In the genomic region with DNA sequence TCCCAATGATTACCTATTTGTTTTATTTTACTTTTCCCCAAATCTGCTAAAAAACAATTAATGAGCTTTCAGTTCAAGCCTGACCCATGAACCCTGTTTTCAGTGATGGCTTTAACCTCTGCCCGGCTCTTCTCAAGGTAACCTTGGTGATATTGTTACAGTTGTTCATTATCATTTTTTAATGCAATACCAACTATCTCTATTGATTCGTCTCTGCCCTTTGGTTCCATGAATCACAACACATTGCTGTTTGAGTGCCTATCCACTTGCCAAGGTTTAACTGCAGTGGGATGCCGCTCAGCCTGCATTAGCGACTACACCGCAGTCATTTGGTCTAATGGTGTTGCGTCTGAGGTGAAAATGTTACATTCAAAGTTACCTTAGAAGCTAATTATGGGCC, we compare ENCODE assay signal across 19 mouse cellular contexts.
DNase-seq lines count a peak whose midpoint lies in the region; ATAC-seq and TF ChIP-seq lines count a peak whose summit lies in the region.
"Had no signal": no experiment of that assay in that cellular context is flagged by ENCODE, and none has a peak within 500 bp of the region (broad histone marks: within the 10 kb centered on the region; RNA-seq: fewer than 3 reads in every experiment).

No protein-coding gene starts in this region.

- H3K9ac ChIP-seq in liver, adult 2 months (ENCODE audit: low read depth, low read length): no peak overlapping the region
- H3K9ac ChIP-seq in liver, embryonic 11.5 days (ENCODE audit: low read depth, low read length): no peak overlapping the region
- no peak overlapping the region for H3K9ac ChIP-seq in midbrain, embryonic 11.5 days (ENCODE audit: low read length)
- H3K9ac ChIP-seq in midbrain, embryonic 15.5 days: no peak overlapping the region

- no peaks in the 10 kb centered on the region for H3K79me2 ChIP-seq in liver, adult 2 months (ENCODE audit: control insufficient read depth, insufficient read depth, low read length)

- no peak for TF ChIP-seq POLR2A in liver, adult 2 months (IDR thresholded peaks at IDR 0.05; ENCODE audit: extremely low read depth, insufficient read depth, low read length)

- TF ChIP-seq CTCF in liver, adult 2 months (IDR thresholded peaks at IDR 0.05; ENCODE audit: low read depth, low read length): no peak

- ATAC-seq in liver, embryonic 11.5 days (replicated peaks; ENCODE audit: low FRiP score): no peak
- no peak for ATAC-seq in midbrain, embryonic 11.5 days (ENCODE audit: low FRiP score)
- ATAC-seq in midbrain, embryonic 15.5 days (replicated peaks): no peak
- ATAC-seq: activated CD4-positive, CD25-positive, alpha-beta regulatory T cell, adult 4 months; CD4-positive, CD25-positive, alpha-beta regulatory T cell, adult 4 months; Patski had no signal

- no peaks in the 10 kb centered on the region for H3K36me3 ChIP-seq in liver, adult 2 months (ENCODE audit: control insufficient read depth, insufficient read depth, low read length)
- no peaks in the 10 kb centered on the region for H3K36me3 ChIP-seq in liver, embryonic 11.5 days (ENCODE audit: control insufficient read depth, insufficient read depth, low read length)
- no peaks in the 10 kb centered on the region for H3K36me3 ChIP-seq in midbrain, embryonic 11.5 days (ENCODE audit: control insufficient read depth, insufficient read depth, low read length)
- no peaks in the 10 kb centered on the region for H3K36me3 ChIP-seq in midbrain, embryonic 15.5 days (replicated peaks)
- H3K36me3 ChIP-seq: G1E had no signal

- H3K9me3 ChIP-seq in liver, embryonic 11.5 days (ENCODE audit: control insufficient read depth, low read length): 0 out of 2 replicates have a peak, but pooled peaks cover 3% of the 10 kb centered on the region
- peaks cover 3% of the 10 kb centered on the region; the same call in 1 of the 2 replicates for H3K9me3 ChIP-seq in midbrain, embryonic 11.5 days (ENCODE audit: control insufficient read depth, low read length)
- H3K9me3 ChIP-seq in midbrain, embryonic 15.5 days: no peaks in the 10 kb centered on the region

- DNase-seq in liver, adult 2 months (ENCODE audit: extremely low read depth, low read depth, low spot score): peak; percentile 93
- DNase-seq in liver, embryonic 11.5 days (ENCODE audit: low spot score): no peak
- peak; percentile 14 for DNase-seq in midbrain, embryonic 11.5 days (ENCODE audit: low spot score, missing footprints)
- DNase-seq: adrenal gland, adult 2 months; adrenal gland, adult 8-10 months; adrenal gland, postnatal 10 days; adrenal gland, postnatal 14 days; adrenal gland, postnatal 25 days; adrenal gland, postnatal 36 days; B cell, adult 2 months; cerebellum, adult 11 months; cerebellum, adult 11-12 months; cerebellum, adult 18-20 months had no signal

- 28% methylated on average over 6 of the region's 6 CpGs for WGBS in liver, adult 2 months
- WGBS in liver, embryonic 11.5 days: 88% methylated on average over 6 of the region's 6 CpGs
- WGBS in midbrain, embryonic 11.5 days: 93% methylated on average over 6 of the region's 6 CpGs
- 93% methylated on average over 6 of the region's 6 CpGs for WGBS in midbrain, embryonic 15.5 days

- H3K4me1 ChIP-seq in liver, adult 2 months (ENCODE audit: control insufficient read depth, insufficient read depth, low read length): peaks cover 29% of the 10 kb centered on the region
- no peaks in the 10 kb centered on the region for H3K4me1 ChIP-seq in liver, embryonic 11.5 days (replicated peaks; ENCODE audit: control insufficient read depth, insufficient read depth, low read length)
- H3K4me1 ChIP-seq in midbrain, embryonic 11.5 days (ENCODE audit: control insufficient read depth, insufficient read depth, low read length): no peaks in the 10 kb centered on the region
- H3K4me1 ChIP-seq in midbrain, embryonic 15.5 days: no peaks in the 10 kb centered on the region

- no peak overlapping the region for H3K4me2 ChIP-seq in liver, embryonic 11.5 days
- H3K4me2 ChIP-seq in midbrain, embryonic 11.5 days: no peak overlapping the region
- H3K4me2 ChIP-seq in midbrain, embryonic 15.5 days: no peak overlapping the region

- no peak overlapping the region for H3K27ac ChIP-seq in liver, adult 2 months (replicated peaks; ENCODE audit: insufficient read depth, low read depth, low read length)
- no peak overlapping the region for H3K27ac ChIP-seq in liver, embryonic 11.5 days (ENCODE audit: low read depth, low read length)
- H3K27ac ChIP-seq in midbrain, embryonic 11.5 days (ENCODE audit: low read depth, low read length): no peak overlapping the region
- H3K27ac ChIP-seq in midbrain, embryonic 15.5 days: no peak overlapping the region

- H3K4me3 ChIP-seq in liver, adult 2 months (ENCODE audit: insufficient read depth, low read depth, low read length): no peak overlapping the region
- no peak overlapping the region for H3K4me3 ChIP-seq in liver, embryonic 11.5 days (ENCODE audit: low read depth, low read length)
- H3K4me3 ChIP-seq in midbrain, embryonic 11.5 days (ENCODE audit: low read depth, low read length): no peak overlapping the region
- H3K4me3 ChIP-seq in midbrain, embryonic 15.5 days: no peak overlapping the region

- no peaks in the 10 kb centered on the region for H3K27me3 ChIP-seq in liver, adult 2 months (ENCODE audit: control insufficient read depth, insufficient read depth, low read length)
- no peaks in the 10 kb centered on the region for H3K27me3 ChIP-seq in liver, embryonic 11.5 days (replicated peaks; ENCODE audit: control insufficient read depth, insufficient read depth, low read length)
- no peaks in the 10 kb centered on the region for H3K27me3 ChIP-seq in midbrain, embryonic 11.5 days (ENCODE audit: control insufficient read depth, insufficient read depth, low read length)
- H3K27me3 ChIP-seq in midbrain, embryonic 15.5 days (replicated peaks): no peaks in the 10 kb centered on the region
- H3K27me3 ChIP-seq: CH12.LX, Patski had no signal
